Mouse (Mus musculus): ENCODE measurements around the gene Lpar1. TPM values are rescaled to one million over a fixed set of nuclear protein-coding genes. Genes with fewer than 3 reads are reported as not detected.

Lpar1 gene
- total RNA-seq, 2 experiments from 2014 or later, result 11.1 to 14.3 TPM

GRCm38 (mm10) chr4:58469035-58469434 is 84.7 kb downstream of the Lpar1 start:
- intact Hi-C loops (cut with DNase I), result no loop called here
- no peak for DNase-seq (ENCODE audit: low spot score)

- intact Hi-C loops (cut with DNase I), result no loop called here
These were observed 88.1 kb downstream of the Lpar1 start for GRCm38 (mm10) chr4:58465586-58465985.

DNA sequence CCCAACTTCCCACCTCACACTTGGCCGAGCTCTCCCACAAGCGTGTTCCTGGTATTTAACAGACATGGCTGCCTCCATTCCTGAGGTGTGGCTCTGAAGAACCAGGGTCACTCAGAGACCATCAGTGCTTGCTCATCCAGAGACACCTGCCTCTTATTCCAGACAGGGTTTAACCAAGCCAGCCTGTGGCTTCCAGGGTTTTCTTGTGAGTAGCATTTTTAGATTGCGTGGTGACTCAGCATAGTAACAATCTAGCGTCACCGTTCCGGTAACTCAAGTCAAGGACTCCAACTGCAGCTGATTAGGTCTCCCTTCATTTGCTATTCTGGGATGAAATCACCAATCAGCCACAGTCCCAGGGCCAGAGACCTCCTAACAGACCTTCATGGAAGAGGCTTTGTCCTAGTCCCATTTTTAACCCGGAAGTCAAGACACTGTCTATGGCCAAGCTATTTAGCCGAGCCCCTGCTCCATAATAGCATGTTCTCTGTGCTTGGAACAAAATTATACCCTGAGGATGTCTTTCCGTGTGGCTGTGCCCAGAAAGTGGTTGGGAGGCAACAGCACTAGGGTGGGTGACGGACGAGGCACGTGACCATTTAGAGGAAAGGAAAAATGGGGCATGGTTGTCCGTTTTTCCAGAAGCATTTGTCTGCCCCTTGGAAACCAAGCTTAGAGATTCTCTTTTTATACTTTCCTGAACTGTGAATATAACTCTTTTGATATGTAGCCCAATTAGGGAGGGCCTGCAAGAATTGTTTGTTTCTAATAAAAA is 89.1 kb downstream of the Lpar1 start:
- no peak for DNase-seq (ENCODE audit: low spot score)
- intact Hi-C loops (cut with DNase I), result no loop called here

More at GRCm38 (mm10) chr4:58465586-58465985, 88.1 kb downstream of the Lpar1 start:
- DNase-seq (ENCODE audit: low spot score), result no peak

DNA sequence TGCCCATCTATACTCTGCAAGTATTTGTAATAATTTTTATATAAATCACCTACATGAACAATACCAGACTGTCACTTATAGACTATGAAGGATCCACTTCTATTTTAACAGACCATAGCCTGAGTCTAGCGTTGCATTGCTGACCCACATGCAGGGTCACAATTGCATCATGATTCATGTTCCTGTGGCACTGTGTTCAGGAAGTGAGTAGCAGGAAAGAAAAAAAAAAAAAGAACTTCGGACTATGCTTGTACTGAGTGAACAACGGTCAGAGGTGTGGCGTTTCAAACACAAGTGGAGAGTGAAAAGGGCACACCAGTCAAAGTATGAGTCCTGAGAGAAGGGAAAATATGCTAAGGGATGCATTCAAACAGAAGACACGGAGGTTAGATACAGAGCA is 90.7 kb downstream of the Lpar1 start:
- intact Hi-C loops (cut with DNase I), result no loop called here
- DNase-seq (ENCODE audit: low spot score), result no peak

- intact Hi-C loops (cut with DNase I), result no loop called here
- DNase-seq (ENCODE audit: low spot score), result no peak
These were observed 91.1 kb downstream of the Lpar1 start for GRCm38 (mm10) chr4:58462586-58462985.

DNA sequence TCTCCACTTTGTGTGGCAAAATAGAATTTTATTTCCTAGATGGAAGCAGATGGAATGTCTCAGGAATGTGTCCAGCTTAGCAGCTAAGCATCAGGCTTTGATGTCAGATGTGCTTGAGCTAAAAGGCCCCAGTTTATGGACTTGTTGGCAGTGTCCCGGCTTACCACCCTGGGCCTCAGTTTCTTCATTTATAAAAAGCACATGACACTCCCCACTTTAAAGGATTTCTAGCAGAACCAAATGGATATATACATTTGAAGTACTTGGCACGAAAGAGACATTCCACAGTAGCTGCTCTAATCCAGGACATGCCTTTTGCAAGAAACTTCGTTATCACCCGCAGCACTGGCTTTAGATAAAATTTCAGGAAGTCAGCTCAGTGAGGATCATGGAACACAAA is 100.4 kb downstream of the Lpar1 start:
- no peak for DNase-seq (ENCODE audit: low spot score)
- intact Hi-C loops (cut with DNase I), result no loop called here

GRCm38 (mm10) chr4:58448825-58449224 is 104.9 kb downstream of the Lpar1 start:
- intact Hi-C loops (cut with DNase I), result no loop called here
- no peak for DNase-seq (ENCODE audit: low spot score)

DNA sequence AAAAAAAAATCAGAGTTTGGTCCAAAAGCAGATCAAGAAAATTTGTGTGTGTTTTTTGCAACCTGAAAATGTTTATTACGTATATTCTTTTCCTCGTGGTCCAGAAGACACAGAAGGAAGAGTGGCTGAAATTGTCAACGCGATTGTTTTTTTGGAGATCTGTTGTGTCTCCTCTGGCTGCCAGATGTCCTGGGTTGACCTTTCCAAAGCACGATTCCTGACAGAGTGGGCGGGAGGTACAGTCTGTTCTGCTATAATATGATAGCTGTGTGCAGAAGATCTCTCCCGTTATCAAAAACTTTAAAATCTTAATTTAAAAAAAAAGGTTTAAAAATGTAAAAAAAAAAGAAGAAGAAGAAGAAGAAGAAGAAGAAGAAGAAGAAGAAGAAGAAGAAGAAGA is 105.9 kb downstream of the Lpar1 start:
- DNase-seq (ENCODE audit: low spot score), result peak; percentile 58
- intact Hi-C loops (cut with DNase I), result no loop called here

DNA sequence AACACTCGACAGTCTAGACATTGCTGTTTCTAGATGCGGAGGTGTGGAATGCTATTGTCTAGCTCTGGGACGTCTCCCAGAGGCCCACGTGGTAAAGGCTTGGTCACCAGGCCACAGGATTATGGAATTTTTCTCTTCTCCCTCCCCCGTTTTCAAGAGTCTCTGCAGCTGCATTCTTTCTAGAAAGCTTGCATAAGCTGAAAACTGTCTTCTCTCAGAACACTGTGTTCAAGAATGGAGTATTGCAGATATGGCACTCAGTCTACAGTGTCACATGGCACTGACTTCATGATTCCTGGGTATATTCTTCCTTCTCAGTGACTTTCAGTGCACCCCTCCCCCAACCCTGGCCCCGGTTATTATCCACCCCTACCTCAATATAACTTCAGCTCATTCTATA is 107.9 kb downstream of the Lpar1 start:
- no peak for DNase-seq (ENCODE audit: low spot score)
- intact Hi-C loops (cut with DNase I), result no loop called here

DNA sequence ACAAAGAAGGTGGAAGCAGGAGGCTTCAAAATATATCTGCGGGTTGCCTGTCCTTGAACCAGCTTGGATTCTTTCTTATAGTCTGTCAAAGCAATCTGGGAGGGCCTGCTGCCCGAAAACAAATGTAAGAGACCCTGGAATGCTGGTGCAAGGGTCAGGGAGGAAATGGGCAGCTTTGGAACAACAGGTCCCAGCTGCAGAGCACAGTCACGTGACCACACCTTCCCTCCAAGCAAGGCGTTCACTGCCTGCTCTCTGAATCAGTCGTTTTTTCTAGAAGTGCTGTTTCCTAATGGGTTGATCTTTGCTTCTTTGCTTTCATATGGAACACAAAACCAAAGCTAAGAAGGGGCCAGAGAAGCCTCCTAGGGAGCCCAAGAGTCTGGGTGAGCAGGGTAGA is 111.4 kb downstream of the Lpar1 start:
- intact Hi-C loops (cut with DNase I), result no loop called here
- DNase-seq (ENCODE audit: low spot score), result no peak

DNA sequence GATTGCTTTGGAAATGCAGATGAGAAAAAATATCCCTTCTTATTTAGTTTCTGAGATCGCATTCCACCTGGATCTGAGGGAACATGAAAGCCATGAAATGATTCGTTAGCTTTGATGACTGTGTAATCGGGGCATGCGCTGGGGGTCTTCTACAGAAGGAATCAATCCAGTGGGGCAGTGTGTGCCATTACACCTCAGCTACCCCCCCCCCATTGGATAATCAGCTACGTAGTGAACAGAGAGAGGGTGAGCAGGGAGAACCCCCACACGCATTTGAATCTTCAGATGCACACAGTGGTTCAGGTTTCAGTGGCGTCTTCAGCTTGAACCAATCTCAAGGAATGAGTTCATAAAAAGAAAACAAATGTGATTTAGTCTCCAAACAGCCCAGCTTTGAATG is 115.0 kb downstream of the Lpar1 start:
- intact Hi-C loops (cut with DNase I), result no loop called here
- DNase-seq (ENCODE audit: low spot score), result no peak

DNA sequence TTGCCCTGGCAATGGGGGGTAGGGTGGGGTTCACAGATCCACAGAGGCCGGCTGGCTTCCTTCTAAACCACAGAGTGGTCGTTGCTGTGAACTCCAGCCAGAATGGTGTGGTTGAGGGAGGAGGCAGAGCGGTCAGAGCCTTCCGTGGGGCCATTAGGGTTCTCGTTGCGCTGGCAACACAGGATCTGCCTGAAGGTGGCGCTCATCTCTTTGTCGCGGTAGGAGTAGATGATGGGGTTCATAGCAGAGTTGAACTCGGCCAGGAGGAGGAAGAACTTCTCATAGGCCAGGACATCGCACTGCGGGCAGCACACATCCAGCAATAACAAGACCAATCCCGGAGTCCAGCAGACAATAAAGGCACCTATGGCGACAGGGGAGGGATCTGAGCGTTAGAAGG is 116.4 kb downstream of the Lpar1 start:
- intact Hi-C loops (cut with DNase I), result no loop called here
- no peak for DNase-seq (ENCODE audit: low spot score)

DNA sequence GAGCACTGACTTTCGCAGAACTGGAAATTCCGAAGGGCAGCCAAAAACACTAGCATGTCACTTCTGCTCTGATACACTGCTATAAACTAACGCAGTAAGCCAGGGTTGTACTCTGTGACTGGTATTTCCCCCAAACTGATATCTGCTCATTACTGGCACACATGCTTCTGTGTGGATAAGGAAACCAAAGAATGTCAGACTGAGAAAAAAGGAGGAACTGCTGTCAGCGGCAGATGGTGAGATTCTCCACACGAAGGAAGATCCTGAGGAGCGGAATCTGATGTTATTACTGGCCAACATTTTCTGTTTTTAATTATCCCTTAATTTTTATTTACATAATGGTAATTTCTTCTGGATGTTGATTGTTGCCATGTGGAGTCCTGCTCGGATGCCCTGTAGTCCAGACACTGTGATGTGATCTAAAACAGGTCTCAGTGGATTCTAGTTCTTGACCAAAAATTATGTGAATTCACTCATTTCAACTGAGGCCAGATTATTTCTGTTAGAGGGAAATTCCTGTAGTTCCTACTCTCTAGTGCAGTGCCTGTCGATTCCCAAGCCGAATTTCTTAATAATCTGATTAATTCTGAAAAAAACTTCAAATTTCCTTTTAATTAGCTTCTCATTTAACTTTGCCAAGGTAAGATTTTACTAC is 130.3 kb downstream of the Lpar1 start:
- no peak for DNase-seq (ENCODE audit: low spot score)
- intact Hi-C loops (cut with DNase I), result loop anchor here (5.0 kb wide), 1 partner anchor 156 kb away; no protein-coding TSS in a partner anchor

GRCm38 (mm10) chr4:58419225-58419624 is 134.5 kb downstream of the Lpar1 start:
- no peak for DNase-seq (ENCODE audit: low spot score)
- intact Hi-C loops (cut with DNase I), result loop anchor here (2.0 to 5.0 kb wide), 2 partner anchors 133 to 330 kb away; partner anchors contain the start of gene Lpar1

DNA sequence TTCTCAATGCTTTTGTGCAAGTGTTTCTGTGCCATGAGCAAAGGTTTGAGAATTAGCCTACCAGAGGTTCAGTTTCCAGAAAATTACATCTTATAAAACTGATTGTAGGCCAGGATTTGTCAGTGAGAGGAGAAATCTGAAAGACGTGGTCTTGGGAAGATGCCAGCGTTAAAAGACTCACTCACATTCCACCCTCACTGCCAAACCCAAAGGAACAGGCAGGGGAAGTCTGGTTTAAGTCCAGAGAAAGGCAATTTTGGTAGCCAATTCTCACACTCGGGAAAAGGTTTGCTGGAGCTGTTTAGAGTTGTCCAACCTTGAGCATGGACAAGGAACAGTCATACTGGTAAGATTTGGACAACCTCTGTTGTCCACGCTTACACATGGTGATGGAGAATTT is 136.4 kb downstream of the Lpar1 start:
- intact Hi-C loops (cut with DNase I), result loop anchor here (5.0 kb wide), 1 partner anchor 135 kb away; the partner anchor contains the start of gene Lpar1
- DNase-seq (ENCODE audit: low spot score), result no peak

DNA sequence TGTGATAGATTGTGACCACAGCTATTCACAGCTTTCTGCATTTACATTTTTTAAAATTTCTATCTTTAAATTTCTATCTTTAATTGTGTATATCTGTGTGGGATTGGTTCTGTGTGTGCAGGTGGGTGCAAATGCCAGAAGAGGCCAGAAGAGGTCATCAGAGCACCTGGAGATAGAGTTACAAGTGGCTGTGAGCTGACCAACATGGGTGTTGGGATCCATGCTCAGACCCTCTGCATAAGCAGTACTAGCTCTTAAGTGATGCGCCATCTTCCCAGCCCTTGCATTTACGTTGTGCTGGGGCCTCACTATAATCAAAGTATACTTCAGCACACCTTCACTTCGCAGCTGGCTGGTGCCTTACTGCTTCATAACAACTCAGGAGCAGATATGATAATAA is 138.2 kb downstream of the Lpar1 start:
- intact Hi-C loops (cut with DNase I), result loop anchor here (5.0 kb wide), 1 partner anchor 137 kb away; the partner anchor contains the start of gene Lpar1
- no peak for DNase-seq (ENCODE audit: low spot score)

DNA sequence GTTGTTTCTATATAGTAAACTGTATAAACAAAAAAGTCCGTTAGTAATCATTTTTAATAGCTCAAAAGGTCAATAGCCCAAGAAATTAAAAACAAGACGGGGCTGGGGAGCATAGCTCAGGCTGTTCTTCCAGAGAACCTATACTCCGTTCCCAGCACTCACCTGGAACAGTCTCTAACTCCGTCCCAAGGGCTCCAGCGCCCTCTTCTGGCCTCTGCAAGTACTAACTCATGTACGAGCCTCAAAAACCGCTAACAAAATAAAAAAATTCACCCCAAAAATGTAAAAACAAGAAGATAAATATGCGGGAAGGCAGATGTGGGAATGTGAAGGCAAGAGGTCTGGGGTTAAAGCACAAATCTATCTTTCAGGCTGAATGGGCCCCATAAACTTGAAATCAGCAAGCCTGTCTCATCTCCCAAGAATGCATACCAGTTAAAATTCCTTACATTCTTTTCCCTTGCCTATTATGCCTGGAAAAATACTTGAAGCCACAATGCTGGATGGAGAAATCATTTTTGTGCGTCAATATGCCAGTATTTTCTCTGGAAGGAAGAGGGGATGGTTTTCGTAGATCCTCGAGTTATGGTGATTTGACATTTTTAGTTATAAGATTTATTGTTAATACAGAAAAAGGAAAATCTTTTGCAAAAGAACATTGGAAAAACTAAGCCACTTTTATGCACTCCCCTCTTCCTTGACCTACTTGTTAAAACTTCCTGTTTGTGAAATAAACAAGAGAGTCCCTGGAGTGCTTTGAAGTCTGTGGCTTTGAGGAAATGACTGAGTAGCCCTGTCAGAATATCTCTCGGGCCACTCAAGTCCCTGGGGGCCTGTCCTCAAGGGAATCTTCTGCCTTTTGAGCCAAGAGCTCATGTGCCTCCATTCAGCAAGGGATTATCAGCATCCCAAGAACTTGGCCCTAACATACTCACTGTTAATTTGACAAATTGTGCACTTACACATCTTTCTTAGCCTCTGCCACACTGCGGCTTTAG is 140.2 kb downstream of the Lpar1 start:
- intact Hi-C loops (cut with DNase I), result no loop called here
- peak; percentile 24 for DNase-seq (ENCODE audit: low spot score)

- intact Hi-C loops (cut with DNase I), result loop anchor here (10.0 kb wide), 1 partner anchor 107 kb away; no protein-coding TSS in a partner anchor
- no peak for DNase-seq (ENCODE audit: low spot score)
These were observed 151.7 kb downstream of the Lpar1 start for GRCm38 (mm10) chr4:58401973-58402501.

DNA sequence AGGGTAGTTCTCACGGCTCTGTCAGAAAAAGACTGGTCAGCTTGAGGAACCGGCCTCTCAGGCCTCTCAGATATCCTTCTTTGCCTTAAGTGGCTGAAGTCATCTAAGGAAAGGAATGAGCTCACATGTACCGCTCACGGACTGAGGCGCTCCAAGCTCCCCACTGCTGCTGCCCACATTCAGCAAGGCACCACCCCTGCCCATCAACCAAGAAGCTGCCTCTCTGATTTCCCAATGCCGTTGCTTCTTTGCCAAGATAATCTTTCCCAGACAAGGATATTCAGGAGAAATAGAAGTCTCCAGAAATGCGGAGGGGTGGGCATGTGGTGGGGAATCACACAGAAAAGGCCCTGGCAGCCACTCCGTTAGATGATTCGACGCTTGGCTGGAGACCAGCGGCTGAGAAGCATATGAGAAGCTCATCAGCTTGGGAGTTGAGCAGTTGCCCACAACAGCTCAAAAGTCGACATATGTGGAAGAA is 152.8 kb downstream of the Lpar1 start:
- intact Hi-C loops (cut with DNase I), result loop anchor here (10.0 kb wide), 1 partner anchor 106 kb away; no protein-coding TSS in a partner anchor

More for the DNA sequence above, 152.8 kb downstream of the Lpar1 start:
- peak; percentile 33 for DNase-seq (ENCODE audit: low spot score)

Data from heart, postnatal 25 days (tissue).